Mouse (Mus musculus): Measurements from ENCODE around the gene Wipf3.

The Wipf3 gene

DNA sequence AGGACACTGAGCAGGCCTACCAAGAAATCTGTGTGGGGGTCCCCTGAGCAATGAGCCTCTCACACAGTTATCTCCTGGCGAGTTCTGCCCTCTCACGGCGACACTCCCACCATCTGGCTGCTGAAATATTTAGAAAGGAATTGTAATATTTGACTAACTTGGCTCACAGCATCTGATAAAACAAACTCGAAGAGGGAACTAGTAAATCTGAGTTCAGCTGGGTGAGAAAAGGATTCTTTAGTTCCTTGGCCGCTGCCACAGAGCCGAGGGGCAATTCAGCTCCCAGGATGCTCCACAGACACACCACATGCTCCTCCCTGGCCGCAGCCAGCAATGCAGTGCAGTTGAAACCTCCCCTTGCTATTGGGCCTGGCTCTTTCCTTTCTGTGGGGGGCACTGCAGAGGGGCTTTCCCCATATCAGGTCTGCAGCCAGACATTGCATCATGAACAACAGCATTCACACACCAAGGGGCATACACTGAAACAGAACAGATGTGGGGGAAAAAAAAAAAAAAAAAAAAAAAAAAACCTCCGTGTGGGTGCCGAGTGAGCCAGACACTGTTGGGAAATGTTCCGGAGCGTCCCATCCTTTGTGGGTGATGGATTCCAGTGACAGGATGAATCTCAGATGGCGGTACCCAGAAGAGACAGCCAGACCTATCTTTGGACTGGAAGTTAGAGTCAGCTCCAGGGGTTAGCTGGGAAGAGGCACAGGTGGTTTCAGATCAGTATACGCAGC lies 3.6 kb downstream of the Wipf3 start:
- peak; percentile 22 for DNase-seq

- no peak for DNase-seq
Measured at GRCm38 (mm10) chr6:54434171-54434570, 4.8 kb downstream of the Wipf3 start.

DNA sequence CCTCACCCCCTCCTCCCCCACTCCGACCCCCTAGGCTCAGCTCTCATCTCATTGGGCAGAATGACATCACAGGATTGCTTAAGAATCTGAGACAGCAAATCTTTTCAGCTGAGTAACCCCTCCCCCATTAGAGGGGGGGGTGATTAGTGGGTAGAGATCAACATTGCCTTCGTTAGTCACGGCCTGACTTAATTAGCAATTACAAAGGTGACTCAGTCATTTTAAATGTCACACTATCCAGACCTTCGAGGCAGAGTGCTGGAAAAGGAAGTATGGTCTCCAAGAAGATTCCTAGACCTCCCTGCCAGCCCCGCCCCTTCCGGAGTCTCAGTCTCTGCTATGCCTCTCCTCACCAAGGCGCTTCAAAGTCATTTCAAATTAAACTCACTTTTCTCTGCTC lies 6.3 kb downstream of the Wipf3 start:
- DNase-seq = no peak

- DNase-seq = no peak
Measured at GRCm38 (mm10) chr6:54436286-54436685, 6.9 kb downstream of the Wipf3 start.

DNA sequence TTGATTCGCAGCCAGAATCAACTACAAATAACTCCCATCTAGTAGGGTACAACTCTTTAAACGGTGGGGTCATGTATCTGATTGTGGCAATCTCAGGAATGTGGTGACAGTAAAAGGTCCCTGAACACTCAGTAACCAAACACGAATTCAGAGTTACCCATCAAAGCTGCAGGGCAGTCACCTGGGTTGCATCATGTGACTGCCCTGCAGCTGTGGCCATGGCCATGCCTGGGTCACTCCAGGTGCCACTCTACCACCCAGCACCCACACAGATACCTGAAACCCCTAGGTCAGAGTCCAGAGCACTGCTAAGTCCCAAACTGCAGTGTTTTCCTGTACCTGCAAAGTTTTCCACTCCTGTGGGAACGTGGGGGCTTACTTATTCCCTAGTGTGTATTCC lies 9.1 kb downstream of the Wipf3 start:
- DNase-seq = no peak

DNA sequence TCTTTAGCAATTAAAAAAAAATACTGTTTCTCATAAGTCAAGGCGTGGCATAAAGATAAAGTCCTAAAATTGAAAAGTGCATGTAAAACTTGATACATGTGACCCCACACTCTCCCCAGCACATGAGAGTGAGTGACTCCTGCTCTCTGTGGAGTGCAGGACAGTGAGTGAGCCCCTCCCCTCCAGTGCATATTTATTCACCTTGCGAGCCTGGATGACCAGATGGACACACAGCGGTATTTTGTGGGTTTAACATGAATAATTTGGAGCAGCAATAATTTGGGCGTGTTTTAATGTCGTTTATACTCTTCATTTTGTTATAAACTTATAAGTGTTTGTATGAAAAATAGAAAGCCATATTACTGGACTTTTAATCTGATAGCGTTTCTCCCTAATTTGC lies 11.3 kb downstream of the Wipf3 start:
- no peak for DNase-seq

GRCm38 (mm10) chr6:54443657-54444056 lies 14.3 kb downstream of the Wipf3 start:
- DNase-seq = no peak

- DNase-seq = no peak
Measured at GRCm38 (mm10) chr6:54444086-54444485, 14.7 kb downstream of the Wipf3 start.

DNA sequence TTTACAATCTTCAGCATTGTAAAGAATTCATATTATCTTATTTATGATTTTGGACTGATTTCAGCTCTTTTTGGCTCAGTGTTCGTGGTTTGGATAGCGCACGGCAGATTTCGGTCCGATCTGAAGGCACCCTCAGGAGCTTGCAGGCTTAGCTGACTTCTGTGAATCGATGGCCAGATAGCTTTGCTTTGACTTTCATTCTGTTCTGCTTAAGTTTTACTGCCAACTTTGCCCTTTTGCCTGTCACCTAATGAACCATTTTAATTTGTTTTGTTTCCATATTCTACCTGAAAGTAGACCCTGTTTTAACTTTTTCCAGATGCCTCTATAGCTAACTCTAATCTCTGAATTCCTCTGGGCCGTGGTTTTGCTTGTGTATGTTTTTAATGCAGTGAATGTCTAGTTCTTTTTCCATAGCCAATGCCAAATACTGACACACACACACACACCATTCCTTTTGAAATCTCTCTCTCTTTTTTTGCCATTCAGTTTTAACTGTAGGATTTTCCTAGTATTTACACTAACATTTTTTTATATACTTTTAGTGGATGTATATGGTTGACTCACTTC lies 15.9 kb downstream of the Wipf3 start:
- DNase-seq = no peak

DNA sequence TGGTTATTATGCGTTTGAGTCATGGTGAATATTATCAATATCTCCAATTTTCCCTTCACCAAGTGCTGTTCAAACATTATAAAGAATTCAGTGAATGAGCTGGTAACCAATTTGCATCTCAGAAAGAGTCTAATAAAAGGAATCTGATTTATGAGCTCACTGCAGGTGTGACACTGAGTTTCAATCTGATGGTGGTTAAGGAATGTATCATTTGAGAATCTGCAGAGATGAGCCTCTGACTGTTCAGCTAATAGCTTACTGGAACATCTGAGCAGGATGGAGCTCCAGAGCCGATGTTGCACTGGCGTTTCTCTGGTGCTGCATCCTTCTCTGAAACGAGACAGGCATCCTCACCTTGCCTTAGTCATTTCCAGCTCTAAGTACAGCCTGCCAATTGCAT lies 17.9 kb downstream of the Wipf3 start:
- DNase-seq = no peak

- no peak for DNase-seq
Measured at GRCm38 (mm10) chr6:54459661-54460060, 30.3 kb downstream of the Wipf3 start.

GRCm38 (mm10) chr6:54460172-54460914 lies 30.9 kb downstream of the Wipf3 start:
- DNase-seq = no peak

GRCm38 (mm10) chr6:54460915-54461671 lies 31.7 kb downstream of the Wipf3 start:
- DNase-seq = peak; percentile 53

GRCm38 (mm10) chr6:54462766-54463165 lies 33.4 kb downstream of the Wipf3 start:
- no peak for DNase-seq

DNA sequence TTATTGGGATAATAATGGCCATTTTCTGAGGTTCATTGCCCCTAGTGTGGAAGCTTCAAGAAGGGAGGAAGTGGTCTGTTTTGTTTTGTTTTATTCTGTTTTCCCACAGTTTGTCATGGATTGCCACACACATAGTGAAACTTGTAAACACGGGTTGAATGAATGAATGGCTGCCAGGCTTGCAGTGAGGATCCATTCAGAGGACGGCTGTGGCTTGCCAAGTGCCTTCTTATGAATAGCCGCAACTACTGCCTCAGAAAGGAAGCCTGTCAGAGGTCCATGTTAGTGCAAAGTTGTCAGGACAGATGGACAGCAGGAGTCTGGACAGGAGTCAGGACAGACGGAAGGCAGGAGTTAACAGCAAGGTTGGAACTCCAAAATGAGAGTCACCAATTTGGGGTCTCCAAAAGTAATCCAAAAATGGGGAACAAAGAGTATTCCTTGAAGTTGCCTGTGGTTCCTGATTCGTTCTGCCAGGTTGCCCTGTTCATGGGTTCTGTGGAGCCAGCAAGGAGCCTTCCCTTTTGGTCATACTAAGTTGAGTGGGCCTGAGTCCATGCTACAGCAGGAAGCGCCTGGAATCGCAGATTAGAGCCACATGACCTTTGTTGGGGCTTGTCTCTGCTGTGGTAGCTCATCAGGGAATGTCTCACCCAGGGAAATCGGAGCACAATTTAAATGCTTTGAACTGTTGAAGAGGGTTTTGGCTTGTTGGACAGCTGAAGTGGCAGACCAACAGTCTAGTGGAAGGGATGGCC lies 34.5 kb downstream of the Wipf3 start:
- DNase-seq = peak; percentile 53

- no peak for DNase-seq
Measured at GRCm38 (mm10) chr6:54464926-54465325, 35.5 kb downstream of the Wipf3 start.

GRCm38 (mm10) chr6:54467371-54467770 lies 38.0 kb downstream of the Wipf3 start:
- DNase-seq = no peak

GRCm38 (mm10) chr6:54471866-54472265 lies 42.5 kb downstream of the Wipf3 start:
- no peak for DNase-seq

- DNase-seq = peak; percentile 70
Measured at GRCm38 (mm10) chr6:54472846-54473715, 43.7 kb downstream of the Wipf3 start.

- DNase-seq = no peak
Measured at GRCm38 (mm10) chr6:54475926-54476667, 46.7 kb downstream of the Wipf3 start.
